Mouse (Mus musculus): ENCODE measurements around the gene Ankrd55.

GRCm38 (mm10) chr13:112331682-112332061, 43.4 kb downstream of the Ankrd55 start:
- TF ChIP-seq CTCF (IDR thresholded peaks at IDR 0.05; ENCODE audit: extremely low read depth, insufficient read length, insufficient replicate concordance, low read depth, low read length): no peak
- no peak for TF ChIP-seq POLR2A (IDR thresholded peaks at IDR 0.05; ENCODE audit: low read depth, low read length)
